Mouse (Mus musculus) gonadal fat pad, adult 2 months (tissue): ENCODE data around the gene Lrp2bp. TPM values are rescaled to one million over a fixed set of nuclear protein-coding genes. Genes with fewer than 3 reads are reported as not detected.

Experiments used
- DNase-seq: peaks from one replicate; pipeline ENCODE4 v3.0.0-alpha.2; 2012; ENCODE audit warnings: low read depth
- polyA plus RNA-seq: library from polyadenylated mRNA; depleted of rRNA; stranded (reverse); fragments of >200 nt; gene quantifications from 2 replicates; pipeline ENCODE4 v1.2.3, GENCODE M21; 2012; rRNA removed

Gene Lrp2bp
- polyA plus RNA-seq, 1 experiment = 0.22 TPM

DNA sequence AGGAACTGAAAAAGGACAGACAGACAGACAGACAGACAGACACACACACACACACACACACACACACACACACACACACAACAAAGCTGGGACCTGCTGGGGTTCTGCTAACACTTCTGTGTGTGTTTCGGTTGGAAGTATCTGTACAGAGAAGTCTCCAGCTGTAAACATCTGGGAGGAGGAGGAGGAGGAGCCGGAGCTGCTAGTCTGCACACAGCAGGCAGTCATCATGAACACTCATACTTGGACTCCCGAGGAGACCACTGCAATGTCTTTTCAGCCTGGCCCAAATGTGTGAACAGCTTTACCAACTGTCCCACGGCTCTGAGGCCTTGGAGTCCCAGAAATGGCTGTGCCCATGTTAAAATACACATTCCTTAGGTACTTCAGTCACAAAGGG lies 25.3 kb downstream of the Lrp2bp start:
- DNase-seq = no peak

DNA sequence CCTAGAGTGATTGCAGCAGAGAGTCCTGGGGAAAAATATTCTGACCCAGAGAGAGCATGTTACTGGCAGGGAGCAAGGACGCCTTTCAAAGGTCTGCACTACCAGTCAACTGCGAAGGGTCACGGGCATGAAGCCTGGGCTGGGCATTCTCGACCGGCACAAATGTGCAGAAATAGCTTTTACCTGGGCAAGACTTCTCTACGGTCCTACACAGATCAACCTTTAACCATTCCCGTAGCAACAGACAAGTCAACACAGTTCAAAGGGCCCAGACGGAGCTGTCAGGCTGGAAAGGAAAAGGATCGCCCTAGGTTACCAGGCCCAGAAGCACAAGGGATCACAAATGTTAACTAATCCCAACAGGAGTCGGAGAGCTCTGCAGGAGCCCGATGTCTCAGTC lies 37.1 kb downstream of the Lrp2bp start:
- no peak for DNase-seq

DNA sequence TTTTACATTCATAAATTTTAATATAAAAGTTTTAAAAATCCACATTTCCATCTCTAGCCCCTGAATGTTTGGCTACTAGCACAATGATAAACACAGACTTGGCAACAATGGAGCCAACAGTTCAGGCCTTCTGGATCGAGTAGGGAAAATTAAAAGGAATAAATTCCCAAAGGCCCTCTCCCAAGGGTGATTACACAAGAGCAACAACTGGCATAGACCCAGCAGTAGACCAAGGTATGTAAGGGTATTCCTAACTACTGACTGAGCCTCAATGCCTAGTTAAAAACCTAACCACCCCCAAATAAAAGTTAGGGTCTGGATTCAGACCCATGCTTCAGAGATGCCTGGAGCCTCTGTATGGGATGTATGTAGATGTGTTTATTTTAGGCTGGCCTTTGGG lies 40.6 kb downstream of the Lrp2bp start:
- DNase-seq = no peak

DNA sequence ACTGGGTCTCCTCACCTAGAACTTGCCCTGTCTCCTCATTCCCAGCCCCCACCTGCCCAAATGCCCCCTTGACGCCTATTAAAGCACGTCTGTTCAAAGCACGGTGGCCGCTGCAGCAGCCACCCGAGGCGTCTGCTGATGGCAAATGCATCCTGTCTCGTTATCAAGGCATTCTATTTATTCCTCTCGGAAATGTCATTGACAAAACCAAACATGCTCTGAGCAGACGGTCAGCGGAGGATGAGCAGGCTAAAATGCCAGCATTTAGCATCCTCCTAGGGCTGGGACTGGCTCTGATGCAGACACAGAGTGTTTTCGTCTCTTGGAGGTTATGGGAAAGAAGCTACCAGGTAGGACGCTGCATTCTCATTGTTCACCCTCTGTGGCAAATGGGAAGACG lies 41.2 kb downstream of the Lrp2bp start:
- DNase-seq = no peak

DNA sequence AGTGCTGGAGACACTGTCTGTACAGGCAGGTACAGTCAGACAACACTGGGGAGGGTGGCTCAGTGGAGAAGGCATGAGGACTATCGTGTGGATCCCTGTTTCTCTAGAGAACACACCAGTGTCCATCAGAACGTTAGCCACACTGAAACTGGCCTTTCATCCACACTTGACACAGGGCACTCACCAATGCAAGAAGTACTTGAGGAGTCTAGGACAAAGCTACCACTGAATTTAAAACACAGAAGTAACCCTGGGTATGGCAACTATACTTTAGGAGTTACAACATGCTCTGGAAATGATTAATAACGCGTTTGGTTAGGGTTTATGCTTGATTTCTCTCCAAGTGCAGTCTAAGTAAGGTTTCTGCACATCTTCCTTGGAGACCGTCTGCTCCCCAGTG lies 73.7 kb downstream of the Lrp2bp start:
- no peak for DNase-seq

DNA sequence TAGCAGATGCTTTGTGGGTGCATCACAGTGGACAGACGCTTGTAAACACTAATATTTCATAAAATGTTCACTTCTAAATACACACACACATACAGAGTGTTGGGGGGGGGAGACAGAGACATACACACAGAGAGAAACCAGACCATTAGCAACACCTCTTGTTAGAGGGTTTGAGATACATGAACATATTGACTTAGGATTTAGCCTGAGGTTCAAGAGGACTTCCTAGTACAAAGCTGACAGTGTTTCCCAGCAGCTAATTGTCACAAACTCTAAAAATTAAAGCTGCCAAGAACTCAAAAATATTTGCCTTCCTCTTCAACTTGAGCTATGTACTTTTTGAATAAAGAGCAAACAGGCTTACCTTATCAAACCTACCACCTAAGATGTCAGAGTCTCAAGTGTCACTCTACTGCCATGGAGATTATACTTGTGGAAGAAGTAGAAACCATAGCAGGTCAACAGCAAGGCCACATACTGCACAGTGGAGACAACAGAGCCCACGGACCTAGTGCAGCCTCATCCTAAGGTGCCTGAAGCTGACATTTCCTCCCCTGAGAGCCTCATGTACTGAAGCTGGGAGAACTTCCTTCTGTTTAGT lies 74.5 kb downstream of the Lrp2bp start:
- DNase-seq = no peak

DNA sequence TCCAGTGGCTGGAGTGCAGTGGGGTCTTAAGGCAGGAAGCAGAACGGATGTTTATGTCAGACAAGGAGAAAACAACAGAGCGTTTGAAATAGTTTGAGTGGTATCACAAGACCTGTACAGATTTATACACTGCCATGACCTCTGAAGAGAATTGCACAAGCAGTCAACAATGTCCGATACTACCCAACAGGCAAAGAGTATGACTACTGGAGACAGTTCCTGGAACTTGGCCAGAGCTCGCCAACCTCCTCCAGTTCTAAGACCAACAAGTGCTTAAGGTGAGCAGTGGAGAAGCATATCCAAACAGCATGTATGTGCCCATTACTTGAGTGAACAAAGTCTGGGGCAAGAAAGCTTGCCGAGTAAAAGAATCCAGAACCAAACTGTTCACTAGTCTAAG lies 76.1 kb downstream of the Lrp2bp start:
- no peak for DNase-seq

DNA sequence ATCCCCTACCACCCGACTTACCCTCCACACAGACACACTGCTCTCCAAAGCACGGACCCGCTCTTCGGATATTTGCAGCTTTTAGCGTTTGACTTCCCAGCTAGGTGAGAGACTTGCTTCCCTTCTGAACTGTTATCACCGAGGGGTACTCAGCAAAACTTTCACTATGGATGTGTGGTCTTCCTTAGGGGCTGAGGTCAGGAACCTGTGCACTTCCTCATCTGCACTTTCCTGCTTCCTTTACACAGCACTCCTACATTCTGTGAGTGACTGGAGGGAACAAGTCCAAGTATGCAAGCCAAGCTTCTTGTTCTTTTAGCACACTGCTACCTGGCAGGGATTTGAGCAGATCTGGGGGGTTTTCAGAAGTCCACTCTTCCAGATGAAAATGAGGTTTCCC lies 79.8 kb downstream of the Lrp2bp start:
- no peak for DNase-seq

Other genes starting within 250 kb of the Lrp2bp start
- gene Pdlim3, start 113.8 kb upstream of the Lrp2bp start, polyA plus RNA-seq = 49.0 and 49.3 TPM in 2 replicates
- 0.04 and 0.16 TPM in 2 replicates for gene Ccdc110, start 64.7 kb upstream of the Lrp2bp start, polyA plus RNA-seq
- gene 1700029J07Rik, start 24.1 kb upstream of the Lrp2bp start, polyA plus RNA-seq = 1.6 and 1.8 TPM in 2 replicates
- gene Ufsp2, start 23.8 kb upstream of the Lrp2bp start, polyA plus RNA-seq = 26.8 and 28.8 TPM in 2 replicates
- 3.3 and 4.1 TPM in 2 replicates for gene Ankrd37, start 6.4 kb downstream of the Lrp2bp start, polyA plus RNA-seq
- gene Cfap97, start 152.5 kb downstream of the Lrp2bp start, polyA plus RNA-seq = 6.7 and 8.2 TPM in 2 replicates
- gene Snx25, start 152.9 kb downstream of the Lrp2bp start, polyA plus RNA-seq = 5.1 and 5.6 TPM in 2 replicates
- gene Slc25a4, start 212.0 kb downstream of the Lrp2bp start, polyA plus RNA-seq = 278 and 306 TPM in 2 replicates